Mouse (Mus musculus): ENCODE measurements around the gene Ephx4. TPM values are rescaled to one million over a fixed set of nuclear protein-coding genes. Genes with fewer than 3 reads are reported as not detected.

Ephx4 gene
- not detected for total RNA-seq (2023)

DNA sequence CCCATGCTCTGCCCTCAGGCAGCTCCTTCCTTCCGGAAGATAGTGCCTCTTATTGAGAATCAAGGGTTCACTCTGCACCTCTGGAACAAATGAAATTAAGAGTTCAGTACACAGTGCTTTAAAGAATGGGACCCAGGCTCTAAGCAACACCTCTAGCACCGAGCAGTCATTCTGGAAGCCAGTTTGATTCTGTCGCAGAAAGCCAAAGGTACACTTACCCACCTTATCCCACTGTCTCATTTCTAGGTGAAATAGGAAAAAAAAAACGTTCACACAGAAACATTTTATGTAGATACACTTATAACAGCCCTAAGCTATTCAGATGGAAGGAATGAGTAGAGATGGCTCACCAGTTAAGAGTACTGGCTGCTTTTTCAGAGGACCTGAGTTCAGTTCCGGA, at the start of gene Ephx4:
Gene Ephx4 (plus strand): TSS at position 301 of the 400 bp plus-strand sequence.

DNA sequence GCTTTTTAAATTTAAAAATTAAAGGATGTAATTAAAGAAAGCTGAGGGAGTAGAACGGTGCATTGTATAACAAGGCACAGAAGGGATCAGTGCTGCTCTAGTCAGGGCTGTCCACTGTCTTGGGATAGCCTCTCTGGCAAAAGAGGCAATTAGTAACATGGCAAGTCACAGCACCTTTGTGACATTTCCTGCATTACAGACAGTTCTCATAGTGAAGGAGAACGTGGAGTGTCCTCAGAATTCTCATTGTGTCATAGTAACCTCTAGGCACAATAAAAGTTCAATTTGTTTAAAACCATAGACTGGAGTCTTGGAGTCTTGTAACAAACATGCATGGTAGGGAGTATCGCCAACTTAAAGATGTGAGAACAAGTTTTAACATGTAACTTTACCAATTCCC, 28.7 kb downstream of the Ephx4 start, which contains the start of gene Lpcat2b:
Gene Lpcat2b (plus strand): TSS at position 301 of the 400 bp plus-strand sequence.

DNA sequence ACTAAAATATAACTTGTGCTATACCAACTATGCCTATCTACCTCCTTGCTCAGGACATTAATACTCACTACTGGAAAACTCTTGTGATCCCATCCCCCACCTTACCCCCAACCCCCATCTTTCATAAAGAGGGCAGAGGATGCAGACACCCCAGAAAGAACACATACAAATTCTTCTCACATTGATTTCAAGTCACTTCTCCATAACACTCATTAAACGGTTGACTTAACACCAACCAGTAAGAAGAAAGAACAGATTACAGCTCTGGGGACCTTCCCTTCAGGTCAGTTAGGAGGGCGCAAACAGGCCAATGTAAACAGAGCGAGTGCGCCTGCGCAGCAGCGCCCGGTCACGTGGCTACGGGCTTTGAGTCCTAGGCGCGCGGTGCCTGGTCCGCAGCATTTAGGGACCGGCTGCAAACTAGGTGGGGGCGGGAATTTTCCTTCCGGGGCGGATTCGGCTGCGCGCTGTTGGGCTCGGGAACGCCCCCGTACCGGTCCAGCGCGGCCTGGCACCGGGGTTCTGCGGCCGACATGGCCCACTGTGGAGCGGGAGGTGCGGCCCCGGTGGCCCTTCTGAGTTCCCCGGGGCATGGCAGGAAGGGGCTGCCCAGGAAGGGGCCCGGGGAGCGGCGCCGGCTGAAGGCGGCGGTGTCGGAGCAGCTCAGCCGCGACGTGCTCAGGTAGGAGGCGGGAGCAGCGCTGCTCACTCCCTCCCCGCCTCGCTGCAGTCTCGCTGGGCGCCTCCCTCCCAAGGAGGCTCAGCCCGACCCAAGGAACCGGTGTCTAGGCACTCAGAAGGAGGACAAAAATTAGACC, 35.1 kb downstream of the Ephx4 start, which contains the start of gene Btbd8:
Gene Btbd8 (plus strand): TSS at position 534 of the 818 bp plus-strand sequence.

Other genes with a start within 250 kb of the Ephx4 start
- gene Tgfbr3, start 113.1 kb upstream of the Ephx4 start, total RNA-seq (2023) = 1 to 10 TPM; 1.9 to 2.4 TPM
- gene Brdt, start 71.6 kb upstream of the Ephx4 start, total RNA-seq (2023) = under 1 TPM; 0.15 to 0.26 TPM
- gene Lpcat2b, start 28.8 kb downstream of the Ephx4 start, total RNA-seq (2023) = not detected
- gene Btbd8, start 35.3 kb downstream of the Ephx4 start, total RNA-seq (2023) = 1 to 10 TPM; 2.7 to 5.4 TPM
- gene Gm42669, start 104.9 kb downstream of the Ephx4 start, total RNA-seq (2023) = not detected
- gene 1700028K03Rik, start 132.0 kb downstream of the Ephx4 start, total RNA-seq (2023) = not detected
- 1 to 10 TPM; 5.9 to 6.9 TPM for gene Rpap2, start 194.6 kb downstream of the Ephx4 start, total RNA-seq (2023)
- 1 to 10 TPM; 2.3 to 4.0 TPM for gene Glmn, start 195.2 kb downstream of the Ephx4 start, total RNA-seq (2023)